Mouse (Mus musculus) lung, adult 2 months (tissue): ENCODE results near the gene Arfgef2.

Experiments
- CTCF ChIP-seq: fragments of 200-500 bp; IDR thresholded peaks from 2 replicates; pipeline ENCODE4 v1.5.1; 2011; ENCODE audit warnings: mild to moderate bottlenecking, low read length, control low read depth; ENCODE audit not compliant: insufficient read depth
- POLR2A ChIP-seq: fragments of 200-500 bp; IDR thresholded peaks from 2 replicates; pipeline ENCODE4 v1.6.1; 2011; ENCODE audit warnings: low read depth, mild to moderate bottlenecking, control low read depth, low read length, borderline replicate concordance; ENCODE audit errors: extremely low read depth

GRCm38 (mm10) chr2:166774275-166774674 lies 31.1 kb upstream of the Arfgef2 start:
- TF ChIP-seq CTCF (no peak), POLR2A (no peak)
